Mouse (Mus musculus) urinary bladder, adult 18-20 months (tissue): ENCODE measurements at regions not wholly inside any gene's neighbourhood (a gene's known extent, or its start where the extent isn't known, plus 50 kb on each side); places are given as distances from the start of the nearest gene placed in this dataset.
"Not testable (repeated sequence)": the region's sequence is repeated elsewhere in the genome, so short reads cannot be mapped to it uniquely, and the experiment has no call there.

ENCODE experiments used
- DNase-seq, 2 experiments: peaks; one replicate each; pipeline ENCODE4 v3.0.0; 2022; ENCODE audit warnings: low spot score in 2 of 2, mixed read lengths in 2 of 2

- not testable (repeated sequence) for DNase-seq
Observed at GRCm38 (mm10) chr12:3188734-3189275, 121.0 kb downstream of the Rab10 start.

GRCm38 (mm10) chr12:3188137-3188536, 121.6 kb downstream of the Rab10 start:
- no peak for DNase-seq

DNA sequence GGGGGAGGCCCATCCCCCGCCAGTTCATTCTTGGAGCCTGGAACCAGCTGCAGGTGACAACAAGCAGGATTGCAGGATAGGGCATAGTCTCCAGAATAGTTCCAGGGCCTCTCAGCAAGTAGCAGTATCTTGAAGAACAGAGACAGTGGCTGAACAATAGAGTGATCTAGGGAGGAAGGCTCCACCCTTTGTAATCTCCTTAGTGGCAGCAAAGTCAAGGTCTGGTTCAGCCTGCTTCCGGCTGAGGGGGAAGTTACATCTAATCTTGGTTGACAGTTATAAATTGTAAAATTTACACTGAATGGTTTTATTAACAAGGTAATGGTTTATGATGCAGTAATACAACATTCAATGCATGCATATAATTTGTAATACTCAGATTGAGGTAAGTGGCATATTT, 136.4 kb downstream of the Rab10 start:
- DNase-seq = no peak

- DNase-seq = not testable (repeated sequence)
Observed at GRCm38 (mm10) chr12:3169705-3170287, 140.0 kb downstream of the Rab10 start.

DNA sequence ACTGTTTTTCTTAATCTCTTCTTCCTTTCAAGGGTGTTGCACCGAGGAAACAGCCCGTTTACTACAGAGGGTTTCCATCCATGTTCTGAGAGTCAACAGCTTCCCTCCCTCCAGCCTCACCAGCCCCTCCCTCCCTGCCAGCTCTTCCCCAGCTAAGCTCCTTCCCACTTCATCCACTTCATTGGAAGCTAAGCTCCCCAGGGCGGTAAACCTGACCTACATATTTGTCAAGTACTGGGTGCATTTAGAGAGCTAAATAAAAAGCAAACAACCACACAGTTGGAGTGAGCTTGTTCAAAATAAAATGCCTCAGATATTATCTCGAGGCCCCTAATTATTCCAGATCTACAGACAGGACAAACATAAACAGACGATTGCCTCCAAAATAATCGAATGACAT, 148.1 kb downstream of the Rab10 start:
- DNase-seq = not testable (repeated sequence)

DNA sequence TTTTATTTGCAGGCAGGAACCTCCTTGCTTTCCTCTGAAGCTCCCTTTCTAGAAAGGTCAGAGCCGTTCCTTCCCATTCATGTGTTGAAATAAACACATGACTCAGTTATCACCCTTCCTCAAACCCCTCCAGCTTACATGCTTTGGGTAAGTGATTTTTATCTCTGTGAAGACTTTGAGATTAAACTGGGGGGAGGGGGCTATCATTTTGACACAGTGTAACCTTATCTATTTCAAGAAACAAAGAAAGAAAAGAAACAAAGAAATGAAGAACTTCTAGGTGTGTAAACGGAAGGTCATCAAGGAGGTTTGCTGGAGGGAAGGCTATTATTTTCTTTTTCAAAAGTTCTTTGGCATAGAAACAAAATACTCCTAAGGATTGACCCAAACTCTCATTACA, 151.0 kb downstream of the Rab10 start:
- not testable (repeated sequence) for DNase-seq

DNA sequence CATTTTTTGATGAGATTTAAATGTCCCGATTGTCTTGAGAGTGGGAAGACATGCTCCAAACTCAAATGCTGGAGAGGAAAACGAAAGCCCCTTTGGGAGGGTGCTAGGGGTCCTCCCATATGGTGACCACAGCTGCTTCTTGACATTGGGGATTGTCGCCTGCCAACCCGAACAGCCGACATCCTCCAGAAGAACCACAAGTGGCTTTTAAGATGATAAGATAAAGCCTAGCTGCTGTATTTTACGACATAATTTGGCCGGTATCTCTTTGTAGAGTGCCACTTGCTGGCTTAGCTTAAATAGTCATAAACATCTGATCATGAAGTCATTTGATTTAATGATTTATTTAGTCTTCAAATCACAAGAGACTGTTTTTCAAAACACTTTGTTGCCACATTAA, 156.1 kb downstream of the Rab10 start:
- DNase-seq = not testable (repeated sequence)

GRCm38 (mm10) chr12:3132553-3132952, 177.2 kb downstream of the Rab10 start:
- not testable (repeated sequence) for DNase-seq

DNA sequence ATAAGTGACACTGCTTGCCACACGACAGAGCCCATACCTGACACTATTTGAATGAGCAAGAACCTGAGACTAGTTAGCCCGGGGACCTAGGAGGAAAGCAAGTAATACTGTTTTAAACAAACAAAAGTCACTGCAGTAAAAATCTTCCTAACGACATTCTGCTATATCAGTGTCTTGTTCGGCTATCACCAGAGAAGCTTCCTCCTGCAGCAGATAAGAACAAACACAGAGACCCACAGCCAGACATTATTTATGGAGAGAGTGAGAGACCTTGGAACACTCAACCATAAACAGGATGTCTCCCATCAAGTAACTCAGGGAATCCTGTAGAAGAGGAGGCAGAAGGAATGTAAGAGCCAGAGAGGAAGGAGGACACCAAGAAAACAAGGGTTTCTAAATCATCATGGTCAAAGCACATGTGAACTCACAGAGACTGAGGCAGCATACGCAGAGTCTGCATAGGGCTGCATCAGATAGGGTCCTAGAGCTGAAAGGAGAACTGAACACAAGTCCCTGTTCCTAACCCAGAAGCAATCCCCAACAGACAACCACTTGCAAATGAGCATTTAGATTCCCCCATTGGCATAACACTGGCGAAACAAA, 178.5 kb downstream of the Rab10 start:
- DNase-seq = not testable (repeated sequence)

- not testable (repeated sequence) for DNase-seq
Observed at GRCm38 (mm10) chr12:3127336-3127735, 182.4 kb downstream of the Rab10 start.

DNA sequence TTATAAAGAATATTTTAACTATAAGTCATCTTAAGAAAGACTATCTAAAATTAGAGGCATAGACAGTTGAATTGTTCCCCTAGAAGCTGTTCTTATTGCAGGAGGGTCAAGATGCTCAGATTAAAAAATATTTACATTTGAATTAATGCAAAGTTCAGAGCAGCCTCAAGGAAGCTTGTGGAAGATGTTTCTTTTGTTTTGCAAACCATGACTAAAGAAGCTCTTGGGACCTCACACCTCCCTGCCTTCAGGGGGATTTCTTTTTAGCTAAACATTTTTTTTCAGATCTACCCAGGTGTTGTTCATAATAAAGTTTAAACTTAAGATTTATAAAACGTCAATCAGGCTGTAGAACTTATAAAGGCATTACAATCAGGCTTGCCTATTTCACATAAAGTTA, 185.7 kb downstream of the Rab10 start:
- DNase-seq = no peak

GRCm38 (mm10) chr12:3110589-3110988, 199.2 kb downstream of the Rab10 start:
- DNase-seq = not testable (repeated sequence)

DNA sequence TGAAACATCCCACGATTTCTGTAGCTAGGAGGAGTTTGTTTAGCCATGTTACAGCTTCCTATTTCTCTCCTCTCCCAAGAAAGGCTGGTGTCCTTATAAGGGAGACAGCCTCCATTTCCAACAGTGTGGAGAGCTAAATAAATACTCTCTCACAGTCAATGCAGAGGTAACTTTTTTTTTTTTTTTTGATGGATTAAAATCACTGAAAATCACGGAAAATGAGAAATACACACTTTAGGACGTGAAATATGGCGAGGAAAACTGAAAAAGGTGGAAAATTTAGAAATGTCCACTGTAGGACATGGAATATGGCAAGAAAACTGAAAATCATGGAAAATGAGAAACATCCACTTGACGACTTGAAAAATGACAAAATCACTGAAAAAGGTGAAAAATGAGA, 200.1 kb downstream of the Rab10 start:
- peak; percentile 55 to 57 for DNase-seq

GRCm38 (mm10) chr12:3101963-3102362, 207.8 kb downstream of the Rab10 start:
- DNase-seq = not testable (repeated sequence)

DNA sequence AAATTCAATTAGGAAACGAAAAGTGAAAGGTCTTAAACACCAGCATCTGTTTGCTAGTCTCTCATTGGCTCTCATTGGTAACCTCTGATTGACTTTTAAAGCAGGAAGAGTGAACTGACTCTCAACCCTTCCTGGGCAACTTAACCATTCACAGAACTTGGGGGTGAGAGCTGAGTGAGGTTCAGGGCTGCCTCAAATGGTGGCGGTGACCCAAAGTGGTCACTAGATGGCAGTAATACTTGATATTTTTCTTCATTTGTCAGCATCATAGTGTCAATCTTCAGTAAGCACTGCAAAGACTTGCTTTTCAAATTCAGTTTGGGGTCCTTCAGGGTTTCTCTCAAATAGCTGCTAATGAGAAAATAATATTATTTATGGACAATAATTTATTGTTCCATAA, 211.6 kb downstream of the Rab10 start:
- peak in 1 of 2 experiments; percentile 21 for DNase-seq

- DNase-seq = no peak
Observed at GRCm38 (mm10) chr12:3094509-3094908, 215.3 kb downstream of the Rab10 start.

DNA sequence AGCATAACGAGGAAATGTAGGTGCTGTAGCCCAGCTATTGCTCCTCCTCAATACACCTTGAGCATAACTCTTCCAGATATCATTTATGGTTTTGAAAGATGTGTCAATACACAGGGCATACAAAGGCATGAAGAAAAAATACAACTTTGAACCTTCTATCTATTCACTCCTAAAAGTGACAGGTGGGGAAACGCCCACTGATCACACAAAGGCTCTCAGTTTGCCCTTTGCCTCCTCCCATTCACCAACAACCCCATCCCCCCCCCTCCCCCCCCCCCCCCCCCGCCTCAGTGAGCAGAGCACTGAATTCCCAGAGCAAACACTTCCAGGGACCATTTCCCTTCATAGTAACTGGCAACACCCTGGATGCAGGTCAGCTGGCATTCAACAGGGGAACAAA, 216.8 kb downstream of the Rab10 start:
- DNase-seq = not testable (repeated sequence)

DNA sequence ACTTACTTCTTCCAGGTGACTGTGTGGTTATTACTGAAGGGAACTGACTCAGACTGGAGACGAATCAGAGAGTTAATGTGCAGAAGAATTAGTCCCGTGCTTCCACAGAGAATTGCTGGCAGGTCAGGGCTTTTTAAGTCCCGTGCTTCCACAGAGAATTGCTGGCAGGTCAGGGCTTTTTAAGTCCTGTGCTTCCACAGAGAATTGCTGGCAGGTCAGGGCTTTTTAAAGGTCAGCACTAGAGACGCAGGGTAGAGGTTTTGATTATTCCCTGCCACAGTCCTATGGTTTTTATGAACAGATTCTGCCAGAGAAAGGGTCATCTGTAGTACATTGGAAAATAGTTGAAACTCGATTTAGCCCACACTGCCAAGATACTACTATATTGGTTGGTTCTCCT, 260.2 kb downstream of the Rab10 start:
- not testable (repeated sequence) for DNase-seq

DNA sequence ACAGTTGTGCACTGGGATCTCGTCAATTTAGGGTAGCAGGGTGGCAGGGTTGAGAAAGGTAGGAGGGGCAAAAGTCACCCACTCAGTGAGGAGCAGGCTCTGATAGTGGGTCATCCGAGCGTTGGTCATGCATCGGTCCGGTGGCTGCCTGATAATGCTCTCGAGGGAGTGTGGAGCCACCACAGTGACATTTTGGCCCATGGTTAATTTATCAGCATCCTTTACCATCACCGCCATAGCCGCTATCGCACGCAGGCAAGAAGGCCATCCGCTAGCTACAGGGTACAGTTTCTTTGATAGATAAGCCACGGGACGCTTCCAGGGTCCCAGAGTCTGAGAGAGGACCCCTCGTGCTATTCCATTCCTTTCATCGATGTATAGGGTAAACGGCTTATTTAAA, 291.3 kb downstream of the Rab10 start:
- not testable (repeated sequence) for DNase-seq

DNA sequence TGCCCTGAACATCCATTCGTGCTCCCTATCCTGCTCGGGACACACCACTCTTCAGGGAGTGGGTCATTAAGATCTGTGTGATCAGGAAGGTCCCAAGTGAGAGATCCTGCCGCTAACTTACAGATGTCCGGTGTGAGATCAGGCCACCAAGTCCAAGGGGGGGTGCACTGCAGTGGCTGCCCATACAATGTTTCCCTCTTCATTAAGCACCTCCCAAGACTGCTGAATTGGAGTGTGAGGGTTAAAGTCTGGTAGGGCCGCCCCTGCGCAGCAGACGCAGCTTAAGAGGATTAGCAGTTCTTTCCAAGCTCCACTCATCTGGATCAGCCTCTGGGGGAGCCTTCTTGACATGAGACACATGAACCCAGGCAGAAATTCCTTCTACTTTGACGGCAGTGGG, 293.0 kb downstream of the Rab10 start:
- not testable (repeated sequence) for DNase-seq
